Mouse (Mus musculus): Measurements from ENCODE around the gene Fkbp1a.

- TF ChIP-seq CTCF (IDR thresholded peaks at IDR 0.05; ENCODE audit: low read depth) (no peak), EP300 (IDR thresholded peaks at IDR 0.05; ENCODE audit: low read depth) (no peak)
Observed at GRCm38 (mm10) chr2:151500442-151501007, 41.8 kb upstream of the Fkbp1a start.

Measured in liver, postnatal 0 days (tissue).